ENCODE assay signal across 8 mouse cellular contexts in genomic region chr17:46650232-46651031, GRCm38 (mm10). TPM values are rescaled to one million over a fixed set of nuclear protein-coding genes. Genes with fewer than 3 reads are reported as not detected.
DNase-seq lines count a peak whose midpoint lies in the region; ATAC-seq and TF ChIP-seq lines count a peak whose summit lies in the region.

Cul7 (plus strand) TSS chr17:46650337.

- no peak for TF ChIP-seq CTCF in bone marrow macrophage, adult 2 months (IDR thresholded peaks at IDR 0.05; ENCODE audit: low read depth, low read length)
- no peak; the same call in 1 of the 2 replicates for TF ChIP-seq CTCF in midbrain, postnatal 0 days (IDR thresholded peaks at IDR 0.05)

- no peak for TF ChIP-seq POLR2A in bone marrow macrophage, adult 2 months (IDR thresholded peaks at IDR 0.05; ENCODE audit: borderline replicate concordance, low read depth, low read length)

- H3K9ac ChIP-seq in embryonic facial prominence, embryonic 15.5 days: peak within 1 kb of the TSS; percentile 73
- H3K9ac ChIP-seq in kidney, embryonic 14.5 days (ENCODE audit: low read depth, low read length): peak within 1 kb of the TSS; percentile 89
- peak within 1 kb of the TSS; percentile 92 for H3K9ac ChIP-seq in limb, embryonic 15.5 days
- H3K9ac ChIP-seq in midbrain, postnatal 0 days (replicated peaks; ENCODE audit: low read length, poor library complexity, severe bottlenecking): peak within 1 kb of the TSS; percentile 87

- under 1% methylated on average over 58 of the region's 58 CpGs for WGBS in embryonic facial prominence, embryonic 15.5 days
- WGBS in kidney, embryonic 14.5 days: under 1% methylated on average over 58 of the region's 58 CpGs
- WGBS in limb, embryonic 15.5 days: under 1% methylated on average over 58 of the region's 58 CpGs
- under 1% methylated on average over 37 of the region's 58 CpGs for WGBS in midbrain, postnatal 0 days

- no peaks in the 10 kb centered on the region for H3K9me3 ChIP-seq in embryonic facial prominence, embryonic 15.5 days (replicated peaks)
- H3K9me3 ChIP-seq in kidney, embryonic 14.5 days (ENCODE audit: control insufficient read depth, low read length): no peaks in the 10 kb centered on the region
- no peaks in the 10 kb centered on the region for H3K9me3 ChIP-seq in limb, embryonic 15.5 days
- H3K9me3 ChIP-seq in midbrain, postnatal 0 days (ENCODE audit: low read length): no peaks in the 10 kb centered on the region

- H3K27me3 ChIP-seq in embryonic facial prominence, embryonic 15.5 days: no peaks in the 10 kb centered on the region
- H3K27me3 ChIP-seq in kidney, embryonic 14.5 days (ENCODE audit: control insufficient read depth, insufficient read depth, low read length): no peaks in the 10 kb centered on the region
- no peaks in the 10 kb centered on the region for H3K27me3 ChIP-seq in limb, embryonic 15.5 days
- no peaks in the 10 kb centered on the region for H3K27me3 ChIP-seq in midbrain, postnatal 0 days (ENCODE audit: insufficient read depth, low read length)

- peaks cover 40% of the 10 kb centered on the region for H3K36me3 ChIP-seq in embryonic facial prominence, embryonic 15.5 days
- peaks cover 43% of the 10 kb centered on the region for H3K36me3 ChIP-seq in kidney, embryonic 14.5 days (ENCODE audit: control insufficient read depth, insufficient read depth, low read length)
- H3K36me3 ChIP-seq in limb, embryonic 15.5 days: peaks cover 41% of the 10 kb centered on the region
- H3K36me3 ChIP-seq in midbrain, postnatal 0 days (ENCODE audit: insufficient read depth, low read length): peaks cover 26% of the 10 kb centered on the region

- H3K4me2 ChIP-seq in embryonic facial prominence, embryonic 15.5 days (replicated peaks): peak within 1 kb of the TSS; percentile 80
- H3K4me2 ChIP-seq in kidney, embryonic 14.5 days (replicated peaks; ENCODE audit: low read depth, low read length): peak within 1 kb of the TSS; percentile 87
- H3K4me2 ChIP-seq in limb, embryonic 15.5 days: peak within 1 kb of the TSS; percentile 58
- peak within 1 kb of the TSS; percentile 80 for H3K4me2 ChIP-seq in midbrain, postnatal 0 days (ENCODE audit: low read depth, low read length, poor library complexity, severe bottlenecking)

- H3K4me1 ChIP-seq in bone marrow macrophage, adult 2 months (ENCODE audit: control insufficient read depth, insufficient read depth, low read length): peaks cover 10% of the 10 kb centered on the region
- peaks cover 54% of the 10 kb centered on the region for H3K4me1 ChIP-seq in embryonic facial prominence, embryonic 15.5 days
- H3K4me1 ChIP-seq in kidney, embryonic 14.5 days (ENCODE audit: control insufficient read depth, insufficient read depth, low read length): peaks cover 25% of the 10 kb centered on the region
- peaks cover 52% of the 10 kb centered on the region for H3K4me1 ChIP-seq in limb, embryonic 15.5 days
- H3K4me1 ChIP-seq in midbrain, postnatal 0 days (ENCODE audit: insufficient read depth, low read length): peaks cover 12% of the 10 kb centered on the region; the same call in 1 of the 2 replicates

- peak within 1 kb of the TSS; percentile 54 for H3K27ac ChIP-seq in bone marrow macrophage, adult 2 months (ENCODE audit: insufficient read depth, low read depth, low read length)
- H3K27ac ChIP-seq in embryonic facial prominence, embryonic 15.5 days (replicated peaks): peak within 1 kb of the TSS; percentile 97
- peak within 1 kb of the TSS; percentile 98 for H3K27ac ChIP-seq in kidney, embryonic 14.5 days (ENCODE audit: low read depth, low read length)
- peak within 1 kb of the TSS; percentile 98 for H3K27ac ChIP-seq in limb, embryonic 15.5 days
- peak within 1 kb of the TSS; percentile 91 for H3K27ac ChIP-seq in midbrain, postnatal 0 days (ENCODE audit: low read depth, low read length)

- DNase-seq in B cell, adult 2 months: peak; percentile 75
- DNase-seq in heart, adult 9 months (ENCODE audit: low spot score in 2 of 2): peak; percentile 92 to 93
- DNase-seq in midbrain, postnatal 0 days (ENCODE audit: low spot score): peak; percentile 97
- peak; percentile 60 to 86 for DNase-seq in spleen, postnatal 10 days (ENCODE audit: low spot score in 2 of 2)

- peak within 1 kb of the TSS; percentile 71 for H3K4me3 ChIP-seq in bone marrow macrophage, adult 2 months (ENCODE audit: insufficient read depth, low read length)
- H3K4me3 ChIP-seq in embryonic facial prominence, embryonic 15.5 days (replicated peaks): peak within 1 kb of the TSS; percentile 71
- peak within 1 kb of the TSS; percentile 82 for H3K4me3 ChIP-seq in kidney, embryonic 14.5 days (ENCODE audit: low read length)
- peak within 1 kb of the TSS; percentile 75 for H3K4me3 ChIP-seq in limb, embryonic 15.5 days
- peak within 1 kb of the TSS; percentile 50 for H3K4me3 ChIP-seq in midbrain, postnatal 0 days (ENCODE audit: low read depth, low read length)

- peak; percentile 96 for ATAC-seq in embryonic facial prominence, embryonic 15.5 days (ENCODE audit: insufficient number of reproducible peaks, low FRiP score, low TSS enrichment, low read depth)
- ATAC-seq in kidney, embryonic 14.5 days (ENCODE audit: low FRiP score, low TSS enrichment): peak; percentile 92
- ATAC-seq in limb, embryonic 15.5 days (ENCODE audit: insufficient number of reproducible peaks, low FRiP score, low TSS enrichment, low read depth): peak; percentile 95
- peak; percentile 91 for ATAC-seq in midbrain, postnatal 0 days (ENCODE audit: low FRiP score)

RNA-seq across cellular contexts. Expression of gene Cul7, which starts in this region (rescaled TPM):
- 14.5 and 15.4 TPM in 2 replicates for polyA plus RNA-seq in bone marrow macrophage, adult 2 months (2012; ENCODE audit: insufficient read depth, insufficient read length, missing spikeins)
- 64.0 and 64.1 TPM in 2 replicates for polyA plus RNA-seq in embryonic facial prominence, embryonic 15.5 days (2015; fragmentation: Nextera tagmentation; extraction: Ambion mirVana)
- polyA plus RNA-seq in kidney, embryonic 14.5 days (2014; fragmentation: Nextera tagmentation; extraction: Ambion mirVana): 40.7 and 42.6 TPM in 2 replicates
- polyA plus RNA-seq in limb, embryonic 15.5 days (2015; fragmentation: Nextera tagmentation; extraction: Ambion mirVana): 53.4 and 63.3 TPM in 2 replicates
- 83.5 and 92.4 TPM in 2 replicates for total RNA-seq in midbrain, postnatal 0 days (2014; rRNA removed)
- 26.2 and 26.6 TPM in 2 replicates for polyA plus RNA-seq in midbrain, postnatal 0 days (2015; fragmentation: Nextera tagmentation; extraction: Ambion mirVana)

Comparison
In these comparisons a context has a peak if more than half of its experiments do, and no peak if none do; other contexts are left out.
1. Peak in every context shown above with its lines: DNase-seq, ATAC-seq, H3K4me3 ChIP-seq and H3K27ac ChIP-seq.